Mouse (Mus musculus): ENCODE results near the gene Iah1.

Iah1 gene

DNA sequence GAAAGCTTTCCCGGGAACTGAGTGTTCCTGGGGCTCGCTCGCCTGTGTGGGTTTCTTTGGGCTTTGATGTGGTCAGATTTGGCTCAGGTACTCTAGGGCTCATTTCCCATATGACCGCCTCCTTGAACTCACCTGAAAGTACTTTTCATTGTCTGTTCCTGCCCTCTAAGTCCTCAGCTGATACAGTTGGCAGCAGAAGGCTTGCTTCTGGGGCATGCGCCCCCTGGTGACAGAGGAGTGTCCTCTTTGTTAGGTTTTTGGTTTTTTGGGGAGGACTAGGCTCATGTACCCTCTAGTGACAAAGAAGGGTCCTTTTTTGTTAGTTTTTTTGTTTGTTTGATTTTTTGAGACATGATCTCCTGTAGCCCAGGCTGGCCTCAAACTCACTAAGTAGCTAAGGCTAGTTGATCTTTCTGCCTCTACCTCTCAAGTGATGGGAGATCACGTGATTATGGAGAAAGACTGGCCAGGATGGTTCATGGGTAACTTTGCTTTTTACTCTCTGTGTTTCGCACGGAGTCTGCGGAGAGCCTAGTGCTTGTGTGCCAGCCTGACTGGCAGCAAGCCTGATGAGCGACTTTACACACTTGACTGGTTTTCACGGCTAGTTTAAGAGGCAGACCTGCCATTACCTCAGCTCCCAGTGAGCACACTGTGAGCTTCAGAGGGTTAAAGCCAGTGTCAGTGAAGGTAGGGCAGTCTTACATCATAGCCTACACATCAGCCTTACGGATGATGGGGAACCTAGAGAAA, 2.1 kb downstream of the Iah1 start:
- intact Hi-C loops (cut with DNase I), result no loop called here

DNA sequence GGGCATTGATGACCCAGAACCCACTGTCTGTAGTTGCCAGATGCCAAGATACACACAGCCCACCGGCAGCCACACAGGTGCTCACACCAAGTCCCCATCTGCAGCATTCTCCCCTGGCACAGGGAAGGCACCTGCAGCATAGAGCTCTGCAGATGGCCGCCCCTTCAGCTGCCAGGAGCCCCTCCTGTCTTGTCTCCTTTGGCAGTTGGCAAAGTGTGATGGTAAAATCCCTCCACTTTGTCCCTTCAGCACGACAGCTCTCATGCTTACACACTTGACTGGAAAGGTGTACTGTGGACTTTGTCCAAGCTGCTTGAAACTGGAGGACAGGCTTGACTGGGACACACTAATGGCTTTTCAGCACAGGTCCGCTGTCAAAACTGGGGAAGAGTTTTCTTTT, 4.1 kb downstream of the Iah1 start:
- intact Hi-C loops (cut with DNase I), result no loop called here

GRCm38 (mm10) chr12:21321170-21321569, 5.0 kb downstream of the Iah1 start:
- intact Hi-C loops (cut with DNase I), result no loop called here

DNA sequence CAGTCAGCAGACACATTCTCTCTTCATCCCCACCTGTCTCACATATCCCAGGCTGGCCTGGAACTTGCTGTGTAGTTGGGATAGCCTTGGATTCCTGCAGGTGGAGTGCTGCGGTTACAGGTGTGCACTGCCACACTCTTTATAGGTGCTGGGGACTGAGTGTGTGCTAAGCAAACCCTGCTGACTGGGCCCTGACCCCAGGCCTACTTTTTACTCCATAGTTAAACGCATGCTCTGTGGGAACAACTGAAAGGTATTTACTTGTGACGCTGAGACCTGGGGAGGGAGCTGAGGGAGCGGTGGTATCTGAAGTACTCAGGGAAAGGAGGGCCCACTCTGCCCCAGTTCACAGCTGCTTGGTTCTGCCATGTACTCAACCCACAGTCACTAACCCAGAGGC, 6.1 kb downstream of the Iah1 start:
- intact Hi-C loops (cut with DNase I), result no loop called here

DNA sequence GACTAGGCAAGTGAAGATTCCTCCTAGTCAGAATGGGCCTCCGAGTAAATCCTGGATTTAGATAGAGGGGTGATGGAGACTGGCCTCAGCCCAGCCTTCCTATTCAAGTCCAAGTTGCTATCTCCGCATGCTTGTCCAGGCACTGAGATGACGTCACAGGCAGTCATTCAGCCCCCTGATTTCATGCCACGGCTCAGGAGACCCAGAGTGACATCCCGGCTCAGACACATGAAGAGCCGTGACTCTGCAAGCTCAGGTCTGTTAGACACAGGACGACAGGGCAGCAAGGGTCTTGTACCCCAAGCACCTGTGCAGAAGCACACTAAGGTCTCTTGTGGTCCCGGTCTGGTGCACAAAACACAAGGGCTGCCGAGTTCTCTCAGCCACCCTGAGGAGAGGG, 6.7 kb downstream of the Iah1 start:
- intact Hi-C loops (cut with DNase I), result no loop called here

- intact Hi-C loops (cut with DNase I), result no loop called here
Observed at GRCm38 (mm10) chr12:21324101-21324500, 7.9 kb downstream of the Iah1 start.

- intact Hi-C loops (cut with DNase I), result no loop called here
Observed at GRCm38 (mm10) chr12:21325266-21325665, 9.1 kb downstream of the Iah1 start.

DNA sequence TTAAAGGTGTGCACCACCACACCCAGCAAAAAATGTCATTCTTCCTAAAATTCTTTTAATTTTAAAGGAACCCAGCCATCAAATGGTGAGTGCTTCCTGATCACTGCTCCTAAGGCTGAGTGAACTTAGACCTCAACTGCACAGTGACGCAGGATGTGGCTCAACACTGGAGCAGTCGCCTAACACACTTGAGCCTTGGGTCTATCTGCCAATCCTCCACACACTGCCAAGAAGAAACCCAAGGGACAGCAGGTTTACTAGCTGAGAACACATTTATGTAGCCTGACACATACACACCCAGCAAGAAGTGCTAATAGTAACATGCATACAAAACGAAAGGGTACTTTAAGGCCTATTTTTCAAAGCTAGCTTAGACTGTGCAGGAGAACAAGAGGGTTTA, 10.1 kb downstream of the Iah1 start:
- intact Hi-C loops (cut with DNase I), result no loop called here

DNA sequence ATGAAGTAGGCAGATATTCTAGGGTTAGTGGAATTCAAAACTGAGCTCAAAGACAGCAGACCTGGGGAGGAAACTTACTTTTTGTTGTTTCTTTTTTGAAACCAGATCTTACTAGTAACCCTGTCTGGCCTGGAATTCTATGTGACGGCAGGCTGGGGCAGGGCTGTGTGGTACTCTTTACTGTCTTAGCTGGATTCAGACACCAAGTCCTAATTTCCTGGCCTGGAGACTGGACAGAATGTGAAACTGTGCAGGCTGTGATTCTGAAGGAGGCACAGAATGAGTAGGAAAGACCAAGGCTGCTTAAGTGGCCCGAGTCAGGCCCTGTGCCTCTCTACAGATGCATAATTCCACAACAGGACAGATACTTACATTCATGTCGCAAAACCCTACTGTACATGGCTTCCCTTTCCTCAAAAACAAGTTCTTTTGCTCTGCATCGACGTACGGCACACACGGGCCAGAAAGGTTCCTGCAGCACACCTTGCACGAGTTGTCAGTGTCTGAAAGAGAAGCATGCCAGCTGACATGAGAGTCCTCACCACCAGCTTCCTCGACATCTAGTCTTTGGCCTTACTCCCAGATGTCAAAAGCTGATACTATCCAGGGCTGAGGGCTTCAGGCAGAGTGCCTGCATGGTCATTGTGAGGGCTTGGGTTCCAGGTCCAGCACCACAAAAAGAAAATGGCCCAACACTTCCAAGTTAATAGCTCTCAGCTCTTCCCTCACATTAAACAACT, 13.6 kb downstream of the Iah1 start:
- intact Hi-C loops (cut with DNase I), result no loop called here

GRCm38 (mm10) chr12:21330961-21331576, 14.9 kb downstream of the Iah1 start:
- intact Hi-C loops (cut with DNase I), result no loop called here

- intact Hi-C loops (cut with DNase I), result no loop called here
Observed at GRCm38 (mm10) chr12:21331711-21332110, 15.5 kb downstream of the Iah1 start.

DNA sequence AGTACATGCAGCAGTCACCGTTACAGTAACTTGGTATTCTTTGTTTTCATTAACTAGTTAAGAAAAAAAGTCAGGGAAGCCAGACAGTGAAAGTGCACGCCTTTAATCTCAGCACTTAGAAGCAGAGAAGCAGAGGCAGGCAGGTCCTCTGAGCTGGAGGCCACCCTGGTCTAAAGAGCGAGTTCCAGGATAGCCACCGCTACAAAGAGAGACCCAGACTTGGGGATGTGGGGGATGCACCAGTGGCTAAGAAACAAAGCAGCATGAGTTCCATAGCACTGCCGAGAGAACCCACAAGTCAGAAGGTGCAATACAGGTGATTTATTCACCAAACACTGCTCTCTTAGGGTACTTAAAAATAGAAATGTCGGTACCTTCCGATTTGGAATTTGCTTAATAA, 16.8 kb downstream of the Iah1 start:
- intact Hi-C loops (cut with DNase I), result no loop called here

- intact Hi-C loops (cut with DNase I), result no loop called here
Observed at GRCm38 (mm10) chr12:21333766-21334165, 17.6 kb downstream of the Iah1 start.

- intact Hi-C loops (cut with DNase I), result no loop called here
Observed at GRCm38 (mm10) chr12:21335869-21336268, 19.7 kb downstream of the Iah1 start.

GRCm38 (mm10) chr12:21337171-21337570, 21.0 kb downstream of the Iah1 start:
- intact Hi-C loops (cut with DNase I), result no loop called here

DNA sequence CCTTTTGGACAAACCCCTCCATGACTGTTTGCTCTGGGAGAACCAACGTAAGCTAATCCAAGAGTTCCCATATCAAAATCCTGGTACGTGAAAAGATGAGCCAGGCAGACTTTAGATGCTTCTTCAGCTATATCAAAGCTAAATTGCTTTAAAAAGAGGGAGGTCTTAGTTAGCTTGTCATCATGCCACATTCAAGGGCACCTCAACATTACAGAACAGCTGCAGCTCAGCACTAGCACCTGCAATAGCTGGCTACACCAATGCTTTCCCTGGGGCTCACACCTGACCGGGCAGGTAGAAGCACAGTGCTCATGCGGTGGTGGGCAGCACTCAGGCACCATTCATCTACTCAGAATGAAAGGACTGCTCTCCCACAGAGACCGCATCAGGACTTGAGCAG, 24.5 kb downstream of the Iah1 start:
- intact Hi-C loops (cut with DNase I), result no loop called here

DNA sequence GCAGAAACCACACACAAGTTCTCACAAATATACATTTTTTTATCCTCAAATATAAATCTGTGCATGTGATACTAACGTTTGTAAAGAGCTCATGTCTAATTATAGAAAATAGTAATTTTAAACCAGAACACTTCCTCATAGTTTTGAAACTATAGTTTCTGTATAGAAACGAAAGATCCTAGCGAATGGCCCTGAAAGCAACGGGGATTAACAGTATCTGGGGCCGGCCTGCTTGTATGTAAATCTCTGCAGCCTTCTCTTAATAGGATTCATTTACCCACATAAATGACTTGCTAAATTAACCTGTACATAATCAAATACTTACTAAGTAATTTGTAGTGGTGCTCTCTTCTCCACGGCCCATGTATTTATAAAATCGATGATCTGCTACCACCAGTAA, 30.8 kb downstream of the Iah1 start:
- intact Hi-C loops (cut with DNase I), result no loop called here

GRCm38 (mm10) chr12:21350113-21350876, 34.1 kb downstream of the Iah1 start:
- intact Hi-C loops (cut with DNase I), result no loop called here

DNA sequence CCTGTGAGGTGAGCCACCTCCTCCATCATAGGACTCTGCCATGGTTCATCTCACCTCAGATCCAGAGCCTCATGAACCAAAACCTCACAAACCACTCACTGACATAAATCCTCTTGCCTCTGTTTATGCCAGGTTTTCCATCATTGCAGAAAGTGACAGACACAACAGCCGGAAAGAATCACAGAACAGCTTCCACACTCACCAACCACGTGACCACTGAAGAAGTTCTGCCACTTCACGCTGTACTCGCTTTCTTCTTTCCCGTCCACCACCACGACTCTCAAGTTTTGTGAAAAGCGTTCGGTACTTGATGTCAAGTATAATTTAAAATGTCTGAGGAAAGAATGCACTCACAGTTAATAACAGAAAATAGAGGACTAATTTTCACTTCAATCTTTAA, 37.5 kb downstream of the Iah1 start:
- intact Hi-C loops (cut with DNase I), result no loop called here

GRCm38 (mm10) chr12:21362686-21363085, 46.5 kb downstream of the Iah1 start:
- intact Hi-C loops (cut with DNase I), result no loop called here

DNA sequence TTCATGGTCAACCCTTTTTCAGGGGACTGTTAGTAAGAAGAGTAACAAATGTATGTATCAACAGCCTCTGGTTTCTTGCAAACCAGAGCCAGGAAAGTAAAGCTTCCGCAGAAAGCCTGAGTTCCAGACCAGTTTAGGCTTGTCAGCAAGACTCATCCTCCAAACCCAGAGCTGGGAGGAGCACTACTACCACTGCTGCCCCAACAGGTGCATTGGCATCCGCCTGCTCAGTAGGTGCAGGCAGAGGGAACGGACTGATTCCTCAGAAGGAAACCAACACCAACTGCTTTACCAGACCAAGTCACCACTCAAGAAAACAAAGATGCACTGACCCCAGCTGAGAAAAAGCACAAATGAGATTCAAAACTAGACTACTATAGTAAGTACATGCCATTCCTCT, 47.0 kb downstream of the Iah1 start:
- intact Hi-C loops (cut with DNase I), result no loop called here
